Mouse (Mus musculus) urinary bladder, postnatal 10 days (tissue): ENCODE results near the gene Gsta3.

ENCODE experiments used
- DNase-seq: peaks from one replicate; pipeline ENCODE4 v3.0.0; 2022; ENCODE audit warnings: low spot score

Gene Gsta3

DNA sequence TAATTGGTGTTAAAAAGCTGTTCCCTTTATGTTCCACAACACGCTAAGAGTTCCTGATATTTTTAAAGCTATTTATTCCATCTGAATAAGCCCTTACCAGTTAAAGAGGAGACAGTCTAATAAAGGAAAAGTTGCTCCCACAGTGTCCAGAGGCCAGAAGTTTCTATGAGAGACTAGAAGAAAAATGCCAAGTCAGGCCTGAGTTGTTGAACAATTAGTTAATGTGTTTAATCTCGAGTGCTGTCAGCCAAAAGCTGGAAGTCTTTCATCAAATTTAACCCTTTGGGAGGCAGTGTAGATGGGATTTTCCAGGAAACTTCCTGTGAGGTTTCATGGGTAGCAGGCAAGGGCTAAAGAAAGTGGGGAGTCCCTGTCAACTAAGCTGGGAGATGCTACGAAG lies 59.4 kb downstream of the Gsta3 start:
- DNase-seq = no peak

DNA sequence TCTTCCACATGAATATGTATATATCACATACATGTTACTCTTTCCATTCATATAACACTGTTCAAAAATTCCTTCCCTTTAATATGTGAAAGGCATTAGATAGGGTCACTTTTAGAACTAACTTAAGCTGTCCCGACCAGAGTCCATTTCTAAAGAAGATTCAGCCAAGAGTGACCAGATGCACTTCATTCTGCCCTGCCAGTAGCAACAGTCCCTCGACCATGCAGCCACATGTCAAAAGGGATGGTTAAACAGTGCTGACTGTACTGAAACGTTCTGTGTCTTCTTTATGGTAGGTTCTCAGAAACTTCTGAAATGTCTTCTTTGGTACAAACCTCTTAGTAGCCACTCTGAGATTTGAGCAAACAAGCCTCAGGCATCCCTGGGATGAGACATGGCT lies 61.3 kb downstream of the Gsta3 start:
- no peak for DNase-seq

DNA sequence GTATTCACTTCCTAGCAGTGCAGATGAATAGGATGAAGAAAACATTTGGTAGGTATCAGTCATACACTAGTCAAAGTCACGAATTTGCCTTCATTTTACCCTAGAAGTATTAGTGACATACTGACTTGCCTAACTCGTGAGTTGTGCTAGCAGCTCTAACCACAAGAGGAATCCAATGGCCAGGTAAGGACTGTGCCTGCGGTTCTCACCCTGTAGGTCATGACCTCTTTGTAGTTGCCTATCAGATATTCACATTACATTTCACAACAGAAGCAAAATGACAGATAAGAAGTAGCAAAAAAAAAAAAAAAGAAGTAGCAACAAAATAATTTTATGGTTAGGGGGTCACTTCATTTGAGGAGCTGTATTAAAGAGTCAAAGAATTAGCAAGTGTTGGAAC lies 63.8 kb downstream of the Gsta3 start:
- DNase-seq = no peak

DNA sequence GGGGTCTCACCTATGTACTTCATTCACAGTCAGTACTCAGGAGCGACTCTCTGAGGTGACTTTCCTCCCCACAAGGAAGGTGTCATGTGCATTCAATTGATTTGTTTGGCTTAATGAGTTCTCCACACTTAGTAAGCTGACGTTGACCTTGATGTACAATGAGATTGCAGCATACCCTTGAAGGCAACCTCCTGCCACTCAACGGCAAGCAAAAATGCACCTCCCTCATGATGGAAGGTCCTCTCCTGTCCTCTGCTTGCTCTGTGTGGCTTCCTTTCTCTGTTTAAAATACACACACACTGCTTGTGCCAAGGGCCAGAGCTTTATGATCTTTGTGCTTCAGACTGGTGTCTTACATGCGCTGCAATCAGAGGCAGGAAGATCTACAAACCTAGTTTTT lies 64.3 kb downstream of the Gsta3 start:
- DNase-seq = no peak

DNA sequence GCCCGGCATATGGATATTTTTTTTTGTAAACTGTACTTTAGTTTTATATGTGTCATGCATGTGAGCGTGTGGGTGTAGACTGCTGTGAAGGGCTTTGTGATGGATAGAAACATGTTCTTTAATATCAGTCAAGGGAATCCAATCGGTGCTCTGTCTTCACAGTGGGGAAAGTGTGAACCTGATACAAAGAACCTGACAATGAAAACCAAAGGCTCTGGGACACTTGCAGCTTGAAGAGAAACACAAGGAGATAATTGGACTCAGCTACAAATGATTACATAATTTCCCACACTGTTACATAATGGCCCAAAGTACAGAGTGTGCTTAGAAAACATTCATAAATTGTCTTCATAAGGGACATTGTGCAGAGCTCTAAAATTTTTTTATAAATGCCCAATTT lies 65.1 kb downstream of the Gsta3 start:
- no peak for DNase-seq

DNA sequence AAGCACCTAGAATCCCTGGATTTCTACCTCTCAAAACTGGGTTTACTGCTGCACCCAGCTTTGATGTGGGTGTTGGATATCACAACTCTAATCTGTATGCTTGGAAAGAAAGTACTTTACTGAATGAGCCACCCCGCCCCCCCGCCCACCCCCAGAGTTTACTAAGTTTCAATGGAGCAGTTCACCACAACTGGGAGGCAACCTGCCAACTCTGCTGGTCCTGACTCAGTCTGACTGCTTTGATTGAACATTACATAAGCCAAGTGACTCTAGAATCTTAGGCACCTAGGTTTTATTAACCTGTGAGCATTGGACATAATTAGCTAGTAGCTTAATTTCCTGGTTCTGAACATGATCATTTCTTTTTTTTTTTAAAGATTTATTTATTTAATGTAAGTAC lies 73.9 kb downstream of the Gsta3 start:
- DNase-seq = no peak
